Mouse (Mus musculus) heart, postnatal 0 days (tissue): Measurements from ENCODE around the gene Pgap3.

ENCODE experiments used
- CTCF ChIP-seq: IDR thresholded peaks from 2 replicates; pipeline ENCODE4 v1.5.1; 2016; ENCODE audit warnings: antibody characterized with exemption, control low read depth, low read depth
- EP300 ChIP-seq: IDR thresholded peaks from 2 replicates; pipeline ENCODE4 v1.6.1; 2016; ENCODE audit warnings: antibody characterized with exemption, low read depth

GRCm38 (mm10) chr11:98371556-98372240 is 28.6 kb downstream of the Pgap3 start:
- TF ChIP-seq CTCF (no peak), EP300 (no peak)
